ENCODE assay signal across 19 mouse cellular contexts in genomic region chr9:36951133-36951484, GRCm38 (mm10).
DNase-seq lines count a peak whose midpoint lies in the region; ATAC-seq and TF ChIP-seq lines count a peak whose summit lies in the region.
"Had no signal": no experiment of that assay in that cellular context is flagged by ENCODE, and none has a peak within 500 bp of the region (broad histone marks: within the 10 kb centered on the region; RNA-seq: fewer than 3 reads in every experiment).

No protein-coding gene starts in this region.

- peak; percentile 50 for ATAC-seq in hindbrain, embryonic 13.5 days (ENCODE audit: low FRiP score)
- peak; percentile 75 for ATAC-seq in midbrain, embryonic 13.5 days

- DNase-seq in left cerebral cortex, adult 2 months (ENCODE audit: extremely low spot score in 1 of 2, low spot score in 2 of 2) = no peak
- DNase-seq in left cerebral cortex, postnatal 4 days = no peak
- no peak for DNase-seq in urinary bladder, postnatal 4 days (ENCODE audit: low spot score in 2 of 2)
- DNase-seq in cerebellum, adult 11 months = no peak
- no peak for DNase-seq in cerebellum, postnatal 25 days
- DNase-seq: adrenal gland, postnatal 10 days; B cell, adult 2 months; cerebellum, adult 18-20 months; gastrocnemius, postnatal 36 days; heart, postnatal 14 days; kidney, adult 9 months; kidney, postnatal 4 days; lung, adult 2 months; lung, postnatal 36 days; right cerebral cortex, adult 18-20 months; thymus, adult 2 months had no signal

- peaks cover 27% of the 10 kb centered on the region for H3K4me1 ChIP-seq in hindbrain, embryonic 13.5 days (replicated peaks)
- H3K4me1 ChIP-seq in midbrain, embryonic 13.5 days (replicated peaks) = peaks cover 46% of the 10 kb centered on the region

- H3K9me3 ChIP-seq in hindbrain, embryonic 13.5 days = no peaks in the 10 kb centered on the region
- H3K9me3 ChIP-seq in midbrain, embryonic 13.5 days = no peaks in the 10 kb centered on the region

- no peak overlapping the region for H3K9ac ChIP-seq in hindbrain, embryonic 13.5 days
- H3K9ac ChIP-seq in midbrain, embryonic 13.5 days (replicated peaks) = no peak overlapping the region

- peak overlapping the region; percentile 94 for H3K27ac ChIP-seq in left cerebral cortex, adult 2 months
- H3K27ac ChIP-seq in hindbrain, embryonic 13.5 days = peak overlapping the region; percentile 77
- peak overlapping the region; percentile 88 for H3K27ac ChIP-seq in midbrain, embryonic 13.5 days

- H3K27me3 ChIP-seq in hindbrain, embryonic 13.5 days = no peaks in the 10 kb centered on the region
- no peaks in the 10 kb centered on the region for H3K27me3 ChIP-seq in midbrain, embryonic 13.5 days

- TF ChIP-seq CTCF in left cerebral cortex, adult 2 months (IDR thresholded peaks at IDR 0.05) = no peak

- intact Hi-C loops in left cerebral cortex, adult 2 months (cut with DNase I) = no loop called here
- intact Hi-C loops in left cerebral cortex, postnatal 4 days (cut with DNase I) = no loop called here

- H3K4me3 ChIP-seq in left cerebral cortex, adult 2 months = no peak overlapping the region
- no peak overlapping the region for H3K4me3 ChIP-seq in hindbrain, embryonic 13.5 days
- H3K4me3 ChIP-seq in midbrain, embryonic 13.5 days (replicated peaks) = no peak overlapping the region

- H3K36me3 ChIP-seq in hindbrain, embryonic 13.5 days = peaks cover 7% of the 10 kb centered on the region; the same call in 1 of the 2 replicates
- H3K36me3 ChIP-seq in midbrain, embryonic 13.5 days = peaks cover 3% of the 10 kb centered on the region

- WGBS in hindbrain, embryonic 13.5 days = 62% methylated on average over 2 of the region's 2 CpGs
- 46% methylated on average over 2 of the region's 2 CpGs for WGBS in midbrain, embryonic 13.5 days

- H3K4me2 ChIP-seq in hindbrain, embryonic 13.5 days = peak overlapping the region; percentile 3; the same call in 1 of the 2 replicates
- H3K4me2 ChIP-seq in midbrain, embryonic 13.5 days (replicated peaks) = no peak overlapping the region; the same call in 1 of the 2 replicates
- H3K4me2 ChIP-seq: heart, embryonic 11.5 days had no signal
